8 mouse cellular contexts compared by ENCODE assay signal in genomic region chr2:72979659-72980071, GRCm38 (mm10). TPM values are rescaled to one million over a fixed set of nuclear protein-coding genes. Genes with fewer than 3 reads are reported as not detected.
DNase-seq lines count a peak whose midpoint lies in the region; ATAC-seq and TF ChIP-seq lines count a peak whose summit lies in the region.

No protein-coding gene starts in this region.

- H3K36me3 ChIP-seq in MEL (ENCODE audit: control insufficient read depth in 1 of 2, insufficient read depth in 2 of 2, low read length in 2 of 2) = peaks cover 4 to 37% of the 10 kb centered on the region in 2 experiments; a peak in 3 of 4 replicates
- H3K36me3 ChIP-seq in forebrain, postnatal 0 days (ENCODE audit: insufficient read depth) = no peaks in the 10 kb centered on the region; the same call in 1 of the 2 replicates
- no peaks in the 10 kb centered on the region for H3K36me3 ChIP-seq in lung, postnatal 0 days (ENCODE audit: insufficient read depth, low read length)

- TF ChIP-seq RAD21 in MEL (IDR thresholded peaks at IDR 0.05; ENCODE audit: low read depth, low read length) = no peak

- peak overlapping the region; percentile 99 for H3K27ac ChIP-seq in MEL (ENCODE audit: control insufficient read depth, low read depth, low read length)
- peak overlapping the region; percentile 100 for H3K27ac ChIP-seq in forebrain, postnatal 0 days (ENCODE audit: low read depth, low read length)
- peak overlapping the region; percentile 100 for H3K27ac ChIP-seq in lung, postnatal 0 days (ENCODE audit: low read length)

- H3K79me2 ChIP-seq in MEL (ENCODE audit: control insufficient read depth, insufficient read depth, low read length, poor library complexity) = peaks cover 46% of the 10 kb centered on the region

- peak; percentile 65 for ATAC-seq in forebrain, postnatal 0 days
- peak; percentile 72 for ATAC-seq in lung, postnatal 0 days

- no peak for DNase-seq in MEL (ENCODE audit: low read depth, low spot score)
- peak; percentile 86 for DNase-seq in cerebellum, adult 11-12 months
- DNase-seq in forebrain, postnatal 0 days = peak; percentile 83
- peak; percentile 92 for DNase-seq in heart, postnatal 4 days
- DNase-seq in layer of hippocampus, postnatal 10 days (ENCODE audit: low spot score in 2 of 2) = peak; percentile 77 to 85
- DNase-seq in lung, postnatal 0 days (ENCODE audit: low spot score) = peak; percentile 98
- peak; percentile 71 for DNase-seq in ovary, postnatal 14 days (ENCODE audit: low spot score)
- DNase-seq in urinary bladder, adult 18-20 months (ENCODE audit: low spot score in 2 of 2) = peak; percentile 56 to 85

- H3K4me1 ChIP-seq in MEL (ENCODE audit: control insufficient read depth in 1 of 2, insufficient read depth in 2 of 2, low read length in 2 of 2) = peaks cover 7 to 11% of the 10 kb centered on the region in 2 experiments
- peaks cover 12% of the 10 kb centered on the region; the same call in 1 of the 2 replicates for H3K4me1 ChIP-seq in forebrain, postnatal 0 days (ENCODE audit: insufficient read depth)
- H3K4me1 ChIP-seq in lung, postnatal 0 days (ENCODE audit: insufficient read depth, low read depth, low read length) = peaks cover 6% of the 10 kb centered on the region; the same call in 1 of the 2 replicates

- peak overlapping the region; percentile 55 for H3K4me2 ChIP-seq in forebrain, postnatal 0 days (ENCODE audit: low read depth)
- peak overlapping the region; percentile 73 for H3K4me2 ChIP-seq in lung, postnatal 0 days (replicated peaks; ENCODE audit: low read depth, low read length)

- H3K27me3 ChIP-seq in MEL (ENCODE audit: control insufficient read depth in 1 of 2, insufficient read depth in 2 of 2, low read length in 2 of 2) = no peaks in the 10 kb centered on the region
- H3K27me3 ChIP-seq in forebrain, postnatal 0 days (ENCODE audit: insufficient read depth, low read length) = no peaks in the 10 kb centered on the region
- H3K27me3 ChIP-seq in lung, postnatal 0 days (replicated peaks; ENCODE audit: insufficient read depth, low read length) = no peaks in the 10 kb centered on the region

- peak in 1 of 2 experiments; percentile 49; a peak in 1 of 4 replicates for TF ChIP-seq POLR2A in MEL (IDR thresholded peaks at IDR 0.05; ENCODE audit: control insufficient read depth in 1 of 2, insufficient read depth in 1 of 2, low read depth in 1 of 2, low read length in 2 of 2, poor library complexity in 1 of 2)

- H3K4me3 ChIP-seq in MEL (ENCODE audit: control insufficient read depth in 1 of 2, insufficient read depth in 1 of 2, low read depth in 2 of 2, low read length in 2 of 2) = peak overlapping the region; percentile 92
- peak overlapping the region; percentile 100 for H3K4me3 ChIP-seq in forebrain, postnatal 0 days (ENCODE audit: low read depth, low read length)
- H3K4me3 ChIP-seq in lung, postnatal 0 days (ENCODE audit: low read depth, low read length) = peak overlapping the region; percentile 100

- no peaks in the 10 kb centered on the region for H3K9me3 ChIP-seq in MEL (replicated peaks; ENCODE audit: insufficient read depth, low read length)
- H3K9me3 ChIP-seq in forebrain, postnatal 0 days (ENCODE audit: low read length) = no peaks in the 10 kb centered on the region
- H3K9me3 ChIP-seq in lung, postnatal 0 days (ENCODE audit: low read length) = no peaks in the 10 kb centered on the region

- no peak for TF ChIP-seq EP300 in MEL (IDR thresholded peaks at IDR 0.05; ENCODE audit: low read depth in 1 of 2, low read length in 2 of 2)
- no peak for TF ChIP-seq EP300 in lung, postnatal 0 days (IDR thresholded peaks at IDR 0.05)

- H3K9ac ChIP-seq in MEL (ENCODE audit: control insufficient read depth, low read depth, low read length, poor library complexity, severe bottlenecking) = peak overlapping the region; percentile 100
- peak overlapping the region; percentile 100 for H3K9ac ChIP-seq in forebrain, postnatal 0 days
- peak overlapping the region; percentile 100 for H3K9ac ChIP-seq in lung, postnatal 0 days (replicated peaks; ENCODE audit: low read depth)

- under 1% methylated on average over 23 of the region's 54 CpGs for whole genome bisulfite sequencing in forebrain, postnatal 0 days
- 4% methylated on average over 13 of the region's 54 CpGs for WGBS in lung, postnatal 0 days

- TF ChIP-seq CTCF in MEL (IDR thresholded peaks at IDR 0.05 in 2 of 3, conservative IDR thresholded peaks at IDR 0.05 in 1 of 3; ENCODE audit: control insufficient read depth in 1 of 3, insufficient read depth in 1 of 3, low read depth in 2 of 3, low read length in 3 of 3, poor library complexity in 1 of 3, severe bottlenecking in 1 of 3) = no peak
- no peak for TF ChIP-seq CTCF in forebrain, postnatal 0 days (IDR thresholded peaks at IDR 0.05; ENCODE audit: low read depth)
- 0 out of 2 replicates have a peak, but pooled peaks have one; percentile 2 for TF ChIP-seq CTCF in lung, postnatal 0 days (IDR thresholded peaks at IDR 0.05)

TF ChIP-seq in MEL, 35 proteins besides CTCF, POLR2A, EP300 and RAD21:
- 0 out of 2 replicates have a peak, but pooled peaks have one; percentile 15 for TF ChIP-seq TCF12 (IDR thresholded peaks at IDR 0.05; ENCODE audit: low read depth, low read length)
- no peak for TF ChIP-seq TBP (IDR thresholded peaks at IDR 0.05; ENCODE audit: low read depth, low read length)
- peak; percentile 30 for TF ChIP-seq NELFE (IDR thresholded peaks at IDR 0.05; ENCODE audit: low read depth, low read length)
- no peak for TF ChIP-seq RCOR1 (IDR thresholded peaks at IDR 0.05; ENCODE audit: low read depth, low read length)
- TF ChIP-seq MXI1 (IDR thresholded peaks at IDR 0.05; ENCODE audit: low read depth, low read length) = no peak
- peak; percentile 97; the same call in 1 of the 2 replicates for TF ChIP-seq MAZ (IDR thresholded peaks at IDR 0.05; ENCODE audit: low read depth, low read length)
- TF ChIP-seq MEF2A (IDR thresholded peaks at IDR 0.05; ENCODE audit: extremely low read depth, insufficient replicate concordance, low read depth, low read length, poor library complexity, severe bottlenecking) = no peak

RNA-seq across cellular contexts. Expression of gene Sp3, which starts 0.6 kb away (rescaled TPM):
- total RNA-seq in MEL (2012; rRNA removed) = 34.9 and 36.1 TPM in 2 replicates
- 100 to 1,000 TPM in 1 of 2 experiments, 10 to 100 TPM in 1; 27.8 to 299 TPM for polyA plus RNA-seq in MEL (2012; ENCODE audit: insufficient read depth in 1 of 2, insufficient read length in 2 of 2, low read depth in 1 of 2, low replicate concordance in 2 of 2, missing spikeins in 1 of 2)
- 82.3 and 115 TPM in 2 replicates for total RNA-seq in forebrain, postnatal 0 days (2014; rRNA removed)
- 19.1 and 26.5 TPM in 2 replicates for polyA plus RNA-seq in forebrain, postnatal 0 days (2015; fragmentation: Nextera tagmentation; extraction: Ambion mirVana)
- 10 to 100 TPM; 69.3 to 70.3 TPM for total RNA-seq in heart, postnatal 4 days (2021)
- total RNA-seq in layer of hippocampus, postnatal 10 days (2021) = 10 to 100 TPM; 48.3 to 56.6 TPM
- 36.1 and 41.3 TPM in 2 replicates for polyA plus RNA-seq in lung, postnatal 0 days (2015; fragmentation: Nextera tagmentation; extraction: Ambion mirVana)

RNA-seq across cellular contexts. Expression of gene Gm11084, which starts 6.9 kb away (rescaled TPM):
- total RNA-seq in MEL (2012; rRNA removed) = not detected in 2 replicates
- polyA plus RNA-seq in MEL (2012; ENCODE audit: insufficient read depth in 1 of 2, insufficient read length in 2 of 2, low read depth in 1 of 2, low replicate concordance in 2 of 2, missing spikeins in 1 of 2) = not detected
- not detected in 2 replicates for total RNA-seq in forebrain, postnatal 0 days (2014; rRNA removed)
- polyA plus RNA-seq in forebrain, postnatal 0 days (2015; fragmentation: Nextera tagmentation; extraction: Ambion mirVana) = not detected in 2 replicates
- not detected for total RNA-seq in heart, postnatal 4 days (2021)
- total RNA-seq in layer of hippocampus, postnatal 10 days (2021) = not detected
- polyA plus RNA-seq in lung, postnatal 0 days (2015; fragmentation: Nextera tagmentation; extraction: Ambion mirVana) = not detected in 2 replicates
